Mouse (Mus musculus) inflammation-experienced regulatory T-cells (primary cell): ENCODE measurements around the gene Gm49345. TPM values are rescaled to one million over a fixed set of nuclear protein-coding genes. Genes with fewer than 3 reads are reported as not detected.

ENCODE experiments used
- polyA plus RNA-seq, 2 experiments: library from polyadenylated mRNA; unstranded; fragments of 100-300 nt; shearing (Covaris generic); gene quantifications; one replicate each; pipeline ENCODE4 v1.2.1; 2017

The Gm49345 gene
- polyA plus RNA-seq, result 1 to 10 TPM; 1.0 to 3.9 TPM

DNA sequence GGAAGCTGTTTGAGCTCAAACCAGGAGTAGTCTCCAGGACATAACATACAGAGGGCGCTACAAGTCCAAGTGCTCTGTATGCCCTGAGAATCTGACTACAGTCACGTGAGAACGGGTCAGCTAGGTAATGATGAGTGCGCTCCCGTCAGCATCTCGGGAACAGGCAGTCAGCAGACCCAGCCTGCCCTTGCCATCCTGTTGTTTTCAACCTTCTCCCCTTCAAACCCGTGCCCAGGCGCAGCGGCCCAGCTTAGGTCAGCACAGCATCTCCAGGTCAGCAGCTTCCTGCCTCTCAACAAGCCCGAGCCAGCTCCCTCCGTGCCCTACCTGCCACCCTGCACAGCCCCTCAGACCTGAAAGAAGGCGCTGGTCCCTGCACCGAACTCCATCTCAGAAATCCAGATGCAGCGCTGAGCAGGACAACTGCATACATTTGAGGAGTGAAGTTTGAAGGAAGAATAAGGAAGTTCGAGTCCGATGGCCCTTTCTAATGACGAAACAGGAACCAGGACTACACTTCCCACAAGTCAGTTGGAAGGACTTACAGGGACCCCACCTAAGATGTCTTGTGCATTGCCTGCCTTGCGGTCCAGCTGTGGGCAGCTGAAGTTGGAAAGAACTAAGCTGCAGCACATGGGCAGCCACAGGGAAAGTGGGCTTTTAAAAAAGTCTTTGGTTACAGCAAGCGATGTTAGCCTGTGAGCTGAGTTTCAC, at the start of gene Gm49345, which contains the start of gene Zfp729a:
Gene Gm49345, minus strand, starts transcription at position 476 of the 714 bp plus-strand sequence.
Gene Zfp729a, minus strand, starts transcription at position 498 of the 714 bp plus-strand sequence.

DNA sequence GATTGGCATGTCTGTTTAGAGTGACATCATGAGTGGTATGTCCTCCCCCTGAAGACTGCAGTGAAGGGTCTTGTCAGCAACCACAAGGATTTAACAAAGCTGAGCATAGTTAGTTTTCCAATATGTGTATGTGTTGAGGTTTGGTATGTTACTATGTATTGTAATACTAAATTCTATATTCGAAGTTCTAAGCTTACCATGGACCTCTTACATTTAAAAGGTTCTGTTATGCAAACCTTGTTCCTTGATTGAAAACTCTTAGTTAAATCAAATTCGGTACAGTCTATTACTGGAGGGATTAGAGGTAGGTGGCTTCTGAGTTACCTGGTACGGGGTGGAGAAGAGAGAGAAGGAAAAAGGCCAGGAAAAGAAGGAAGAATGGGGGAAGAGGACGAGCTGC, 49.4 kb upstream of the Gm49345 start, which contains the start of gene Zfp738:
Gene Zfp738, minus strand, starts transcription at position 101 of the 400 bp plus-strand sequence.

GRCm38 (mm10) chr13:67609066-67609876, 28.3 kb downstream of the Gm49345 start, which contains the start of gene Zfp729b:
Gene Zfp729b, minus strand, starts transcription at chr13:67609707.

GRCm38 (mm10) chr13:67553730-67554129, 83.8 kb downstream of the Gm49345 start, which contains the start of gene Zfp748:
Gene Zfp748, minus strand, starts transcription at chr13:67553830.

Other genes with a start within 250 kb of the Gm49345 start
- gene Zfp429, start 237.9 kb downstream of the Gm49345 start, polyA plus RNA-seq, result 10 to 100 TPM; 19.9 to 22.8 TPM
- 1 to 10 TPM; 3.1 to 3.7 TPM for gene Zfp459, start 216.4 kb downstream of the Gm49345 start, polyA plus RNA-seq
- 10 to 100 TPM in 1 of 2 experiments, 1 to 10 TPM in 1; 9.0 to 15.1 TPM for gene Zfp874a, start 186.1 kb downstream of the Gm49345 start, polyA plus RNA-seq
- 10 to 100 TPM in 1 of 2 experiments, 1 to 10 TPM in 1; 7.6 to 13.0 TPM for gene Zfp874b, start 153.5 kb downstream of the Gm49345 start, polyA plus RNA-seq
- 10 to 100 TPM; 14.6 to 21.7 TPM for gene Zfp58, start 137.2 kb downstream of the Gm49345 start, polyA plus RNA-seq
- under 1 TPM in 1 of 2 experiments, not detected in 1; 0.36 TPM for gene Gm26965, start 111.6 kb downstream of the Gm49345 start, polyA plus RNA-seq
- 10 to 100 TPM; 37.3 to 43.0 TPM for gene Zfp87, start 111.6 kb downstream of the Gm49345 start, polyA plus RNA-seq
- gene Zfp748, start 83.9 kb downstream of the Gm49345 start, polyA plus RNA-seq, result 10 to 100 TPM; 16.6 to 20.8 TPM
- gene Zfp729b, start 28.1 kb downstream of the Gm49345 start, polyA plus RNA-seq, result 1 to 10 TPM; 5.5 to 5.8 TPM
- 1 to 10 TPM; 6.9 to 8.2 TPM for gene Zfp729a, start within 50 bp of the Gm49345 start, polyA plus RNA-seq
- 10 to 100 TPM; 20.8 to 23.2 TPM for gene Zfp738, start 49.3 kb upstream of the Gm49345 start, polyA plus RNA-seq
- gene Zfp65, start 91.4 kb upstream of the Gm49345 start, polyA plus RNA-seq, result 1 to 10 TPM; 5.8 to 6.7 TPM
- 1 to 10 TPM; 8.2 to 9.0 TPM for gene Zfp85, start 117.5 kb upstream of the Gm49345 start, polyA plus RNA-seq
- 1 to 10 TPM in 1 of 2 experiments, under 1 TPM in 1; 0.90 to 1.2 TPM for gene Zfp493, start 141.9 kb upstream of the Gm49345 start, polyA plus RNA-seq
- gene Zfp273, start 176.0 kb upstream of the Gm49345 start, polyA plus RNA-seq, result 1 to 10 TPM; 4.0 to 8.7 TPM
- 1 to 10 TPM in 1 of 2 experiments, not detected in 1; 2.2 TPM for gene Gm10037, start 193.3 kb upstream of the Gm49345 start, polyA plus RNA-seq
- 1 to 10 TPM in 1 of 2 experiments, under 1 TPM in 1; 0.59 to 4.2 TPM for gene BC048507, start 225.6 kb upstream of the Gm49345 start, polyA plus RNA-seq